Mouse (Mus musculus): Measurements from ENCODE around the gene Qrsl1. TPM values are rescaled to one million over a fixed set of nuclear protein-coding genes. Genes with fewer than 3 reads are reported as not detected.

Qrsl1 gene
- polyA plus RNA-seq, 1 experiment from 2014 or later = 6.3 TPM

DNA sequence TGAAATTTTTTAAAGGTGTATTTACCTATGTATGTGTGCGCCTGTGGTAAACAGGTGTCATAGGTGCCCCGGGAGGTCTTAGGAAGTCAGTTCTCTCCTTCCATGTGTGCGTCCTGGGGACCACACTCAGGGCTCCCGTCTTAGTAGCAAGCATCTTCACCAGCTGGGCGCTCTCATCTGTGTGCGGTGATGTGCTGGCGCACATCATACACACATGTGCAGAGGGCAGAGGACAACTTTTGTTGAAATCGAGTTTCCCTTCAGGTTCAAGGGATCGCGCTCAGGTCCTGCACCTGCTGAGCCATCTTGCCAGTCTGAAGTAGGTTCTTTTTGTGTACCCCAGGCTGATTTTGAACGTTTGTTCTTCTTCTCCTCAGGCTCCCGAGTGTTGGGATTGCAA, 14.6 kb upstream of the Qrsl1 start:
- Histone ChIP-seq H3K27ac (replicated peaks) (no peak overlapping the region), H3K9ac (no peak overlapping the region), H3K4me1 (replicated peaks) (0 out of 2 replicates have a peak, but pooled peaks cover 4% of the 10 kb centered on the region), H3K4me2 (no peak overlapping the region), H3K9me3 (replicated peaks) (no peaks in the 10 kb centered on the region), H3K4me3 (replicated peaks) (no peak overlapping the region), H3K36me3 (replicated peaks) (0 out of 2 replicates have a peak, but pooled peaks cover under 1% of the 10 kb centered on the region), H3K27me3 (no peaks in the 10 kb centered on the region)
- WGBS (ENCODE audit: insufficient replicate concordance) = 79% methylated on average over 12 of the region's 12 CpGs
- no peak for ATAC-seq (ENCODE audit: insufficient read depth)

- 0 out of 2 replicates have a peak, but pooled peaks cover 4% of the 10 kb centered on the region for H3K4me1 ChIP-seq (replicated peaks)
- ATAC-seq (ENCODE audit: insufficient read depth) = no peak
- 17% methylated on average over 3 of the region's 3 CpGs for WGBS (ENCODE audit: insufficient replicate concordance)
- H3K27me3 ChIP-seq = no peaks in the 10 kb centered on the region
- H3K27ac ChIP-seq (replicated peaks) = no peak overlapping the region
- H3K9me3 ChIP-seq (replicated peaks) = no peaks in the 10 kb centered on the region
- no peak overlapping the region for H3K4me3 ChIP-seq (replicated peaks)
- no peak overlapping the region for H3K9ac ChIP-seq
- peaks cover 6% of the 10 kb centered on the region; the same call in 1 of the 2 replicates for H3K36me3 ChIP-seq (replicated peaks)
- no peak overlapping the region for H3K4me2 ChIP-seq
Observed at GRCm38 (mm10) chr10:43912236-43912635, 10.7 kb upstream of the Qrsl1 start.

DNA sequence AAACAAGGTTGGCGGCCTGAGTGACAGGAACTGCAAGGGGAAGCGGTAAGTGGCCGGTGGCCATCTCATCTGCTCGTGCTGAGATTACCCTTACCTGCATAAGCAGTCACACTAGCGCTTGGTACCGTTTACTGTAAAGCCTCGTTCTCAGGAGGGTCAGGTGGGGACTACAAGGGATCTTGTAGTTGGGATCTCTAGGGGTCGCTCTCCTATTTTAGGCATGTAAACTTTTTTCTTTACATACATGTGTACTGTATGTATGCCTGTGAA, 9.3 kb upstream of the Qrsl1 start:
- Histone ChIP-seq H3K27ac (replicated peaks) (no peak overlapping the region), H3K4me2 (no peak overlapping the region), H3K4me3 (replicated peaks) (no peak overlapping the region), H3K27me3 (no peaks in the 10 kb centered on the region), H3K36me3 (replicated peaks) (peaks cover 6% of the 10 kb centered on the region; the same call in 1 of the 2 replicates), H3K4me1 (replicated peaks) (0 out of 2 replicates have a peak, but pooled peaks cover 4% of the 10 kb centered on the region), H3K9me3 (replicated peaks) (no peaks in the 10 kb centered on the region), H3K9ac (no peak overlapping the region)
- ATAC-seq (ENCODE audit: insufficient read depth) = no peak
- WGBS (ENCODE audit: insufficient replicate concordance) = 66% methylated on average over 8 of the region's 8 CpGs

DNA sequence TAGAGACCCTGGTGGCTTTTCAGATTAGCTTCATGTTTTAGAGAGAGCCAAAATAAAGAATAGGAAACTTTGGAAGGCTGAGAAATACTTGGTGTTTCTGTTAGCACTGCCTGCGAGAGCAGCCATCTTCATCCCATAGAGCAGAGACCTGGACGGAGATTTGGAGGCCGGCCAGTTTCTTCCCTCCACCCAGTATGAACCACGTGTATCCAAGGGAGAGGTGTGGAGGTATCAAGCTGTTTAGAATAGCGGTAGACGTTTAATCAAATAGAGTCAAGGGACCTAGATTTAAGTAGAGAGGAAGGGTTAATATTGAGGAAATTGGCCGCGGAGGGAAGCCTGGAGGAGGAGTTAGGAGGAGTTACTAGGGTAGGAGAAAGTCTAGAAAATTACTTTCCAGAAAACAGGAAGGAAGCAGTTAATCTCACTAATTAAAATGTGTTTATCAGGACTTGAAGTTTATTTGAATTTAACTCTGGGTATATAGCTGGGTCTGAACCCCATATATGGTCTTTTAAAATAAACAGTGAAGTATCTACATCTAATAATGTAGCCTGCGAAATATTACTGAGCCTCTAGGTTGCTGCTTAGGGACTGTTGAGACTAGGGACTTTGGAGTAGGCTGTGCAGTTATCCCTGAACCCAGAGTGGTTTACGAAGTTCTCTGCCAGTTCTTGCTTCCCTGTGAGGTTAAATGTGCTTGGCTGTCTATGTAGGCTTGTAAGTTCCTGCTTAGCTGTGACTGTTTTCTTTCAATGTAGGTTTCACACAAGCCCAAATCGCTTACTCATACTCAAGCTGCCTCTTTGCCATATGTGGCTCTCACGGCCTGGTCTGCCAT, 8.7 kb upstream of the Qrsl1 start:
- no peak for ATAC-seq (ENCODE audit: insufficient read depth)
- Histone ChIP-seq H3K4me2 (no peak overlapping the region), H3K27me3 (no peaks in the 10 kb centered on the region), H3K4me3 (replicated peaks) (no peak overlapping the region), H3K36me3 (replicated peaks) (peaks cover 6% of the 10 kb centered on the region; the same call in 1 of the 2 replicates), H3K9me3 (replicated peaks) (no peaks in the 10 kb centered on the region), H3K27ac (replicated peaks) (no peak overlapping the region), H3K9ac (no peak overlapping the region), H3K4me1 (replicated peaks) (0 out of 2 replicates have a peak, but pooled peaks cover 4% of the 10 kb centered on the region)
- 64% methylated on average over 12 of the region's 12 CpGs for WGBS (ENCODE audit: insufficient replicate concordance)

DNA sequence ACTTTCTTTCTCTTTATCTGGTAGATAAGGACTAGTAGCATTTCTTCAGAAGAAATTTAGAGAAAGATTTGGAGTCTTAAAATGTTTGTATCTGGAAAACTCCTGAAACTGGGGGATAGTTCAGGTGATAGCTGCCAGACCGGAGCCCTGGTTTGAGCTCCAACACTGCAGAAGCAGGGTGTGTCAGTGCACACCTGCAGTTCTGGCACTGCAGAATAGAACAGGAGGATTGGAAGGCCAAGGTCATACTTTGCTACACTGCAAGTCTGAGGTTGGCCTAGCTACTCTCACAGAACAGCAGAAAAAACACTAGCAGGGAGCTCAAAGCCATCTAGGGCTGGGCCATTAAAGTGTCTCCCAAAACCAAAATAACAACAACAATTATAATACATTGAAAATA, 3.0 kb upstream of the Qrsl1 start:
- H3K4me2 ChIP-seq = no peak overlapping the region
- no peak overlapping the region for H3K27ac ChIP-seq (replicated peaks)
- H3K27me3 ChIP-seq = no peaks in the 10 kb centered on the region
- no peak for ATAC-seq (ENCODE audit: insufficient read depth)
- H3K4me1 ChIP-seq (replicated peaks) = peaks cover 21% of the 10 kb centered on the region
- H3K36me3 ChIP-seq (replicated peaks) = no peaks in the 10 kb centered on the region
- 78% methylated on average over 1 of the region's 1 CpGs for WGBS (ENCODE audit: insufficient replicate concordance)
- H3K9ac ChIP-seq = no peak overlapping the region
- no peak overlapping the region for H3K4me3 ChIP-seq (replicated peaks)
- H3K9me3 ChIP-seq (replicated peaks) = no peaks in the 10 kb centered on the region

GRCm38 (mm10) chr10:43900883-43901570, 518 bp downstream of the Qrsl1 start:
- H3K4me1 ChIP-seq (replicated peaks) = peaks cover 26% of the 10 kb centered on the region
- H3K9ac ChIP-seq = peak overlapping the region; percentile 68
- WGBS (ENCODE audit: insufficient replicate concordance) = 4% methylated on average over 30 of the region's 30 CpGs
- H3K4me2 ChIP-seq = peak overlapping the region; percentile 83
- H3K9me3 ChIP-seq (replicated peaks) = no peaks in the 10 kb centered on the region
- peak; percentile 56 for ATAC-seq (ENCODE audit: insufficient read depth)
- no peaks in the 10 kb centered on the region for H3K27me3 ChIP-seq
- 0 out of 2 replicates have a peak overlapping the region, but pooled peaks have one; percentile 38 for H3K27ac ChIP-seq (replicated peaks)
- peak overlapping the region; percentile 93 for H3K4me3 ChIP-seq (replicated peaks)
- H3K36me3 ChIP-seq (replicated peaks) = no peaks in the 10 kb centered on the region

DNA sequence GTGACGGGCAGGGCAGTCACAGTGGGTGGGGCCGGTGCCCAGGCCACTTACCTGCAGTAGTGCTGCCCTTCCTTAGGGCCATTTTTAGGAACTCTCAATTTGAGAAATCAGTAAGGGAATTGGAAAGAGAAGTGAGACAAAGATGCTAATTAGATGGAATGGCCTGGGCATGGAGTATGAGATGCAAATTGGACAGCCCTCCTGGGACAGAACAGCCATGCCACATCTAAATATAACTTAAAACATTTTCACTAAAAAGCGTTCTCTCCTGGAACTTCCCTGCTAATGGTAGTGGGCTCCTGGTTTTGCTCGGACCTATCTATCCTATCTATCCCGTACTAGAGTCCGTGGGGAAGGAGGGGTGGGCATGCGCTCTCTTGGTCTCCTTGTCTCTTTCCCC, 3.3 kb downstream of the Qrsl1 start:
- Histone ChIP-seq H3K36me3 (replicated peaks) (peaks cover 5% of the 10 kb centered on the region; the same call in 1 of the 2 replicates), H3K27ac (replicated peaks) (no peak overlapping the region), H3K4me3 (replicated peaks) (no peak overlapping the region), H3K4me2 (no peak overlapping the region), H3K9ac (no peak overlapping the region), H3K4me1 (replicated peaks) (peaks cover 26% of the 10 kb centered on the region), H3K27me3 (no peaks in the 10 kb centered on the region), H3K9me3 (replicated peaks) (no peaks in the 10 kb centered on the region)
- 80% methylated on average over 7 of the region's 7 CpGs for WGBS (ENCODE audit: insufficient replicate concordance)
- no peak for ATAC-seq (ENCODE audit: insufficient read depth)

- ATAC-seq (ENCODE audit: insufficient read depth) = 0 out of 2 replicates have a peak, but pooled peaks have one; percentile 42
- Histone ChIP-seq H3K4me3 (replicated peaks) (no peak overlapping the region), H3K9ac (no peak overlapping the region), H3K27ac (replicated peaks) (no peak overlapping the region), H3K4me2 (no peak overlapping the region), H3K9me3 (replicated peaks) (no peaks in the 10 kb centered on the region), H3K36me3 (replicated peaks) (peaks cover 12% of the 10 kb centered on the region; the same call in 1 of the 2 replicates), H3K27me3 (no peaks in the 10 kb centered on the region), H3K4me1 (replicated peaks) (peaks cover 14% of the 10 kb centered on the region)
- WGBS (ENCODE audit: insufficient replicate concordance) = 76% methylated on average over 8 of the region's 8 CpGs
Observed at GRCm38 (mm10) chr10:43896065-43896464, 5.5 kb downstream of the Qrsl1 start.

GRCm38 (mm10) chr10:43892971-43893370, 8.6 kb downstream of the Qrsl1 start:
- no peaks in the 10 kb centered on the region for H3K9me3 ChIP-seq (replicated peaks)
- H3K27me3 ChIP-seq = no peaks in the 10 kb centered on the region
- no peak overlapping the region for H3K4me2 ChIP-seq
- no peak overlapping the region for H3K4me3 ChIP-seq (replicated peaks)
- peaks cover 5% of the 10 kb centered on the region for H3K4me1 ChIP-seq (replicated peaks)
- 85% methylated on average over 4 of the region's 4 CpGs for WGBS (ENCODE audit: insufficient replicate concordance)
- H3K36me3 ChIP-seq (replicated peaks) = peaks cover 12% of the 10 kb centered on the region; the same call in 1 of the 2 replicates
- ATAC-seq (ENCODE audit: insufficient read depth) = no peak
- no peak overlapping the region for H3K9ac ChIP-seq
- no peak overlapping the region for H3K27ac ChIP-seq (replicated peaks)

GRCm38 (mm10) chr10:43888976-43889375, 12.6 kb downstream of the Qrsl1 start:
- H3K4me3 ChIP-seq (replicated peaks) = no peak overlapping the region
- H3K4me1 ChIP-seq (replicated peaks) = no peaks in the 10 kb centered on the region
- no peaks in the 10 kb centered on the region for H3K9me3 ChIP-seq (replicated peaks)
- WGBS (ENCODE audit: insufficient replicate concordance) = 85% methylated on average over 16 of the region's 16 CpGs
- no peak overlapping the region for H3K27ac ChIP-seq (replicated peaks)
- no peaks in the 10 kb centered on the region for H3K27me3 ChIP-seq
- H3K9ac ChIP-seq = no peak overlapping the region
- peaks cover 14% of the 10 kb centered on the region; the same call in 1 of the 2 replicates for H3K36me3 ChIP-seq (replicated peaks)
- H3K4me2 ChIP-seq = no peak overlapping the region
- no peak for ATAC-seq (ENCODE audit: insufficient read depth)

DNA sequence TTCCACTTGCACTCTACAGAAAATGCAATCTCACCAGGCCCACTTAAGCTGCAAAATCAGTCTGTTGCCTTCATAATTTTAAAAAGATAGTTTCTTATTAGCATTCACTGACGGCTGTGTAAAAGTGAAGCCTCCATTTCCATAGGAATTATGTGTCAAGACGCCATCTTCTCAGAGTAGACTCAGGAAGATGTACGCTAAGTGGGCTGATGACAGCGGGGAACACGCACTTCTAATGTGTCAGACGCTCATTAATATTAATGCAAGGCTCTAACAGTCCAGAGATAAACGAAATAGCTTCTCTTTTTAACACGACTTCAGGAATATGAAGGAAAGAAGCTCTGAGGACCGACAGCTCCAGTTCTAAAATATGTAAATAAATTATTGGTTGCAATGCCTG, 13.9 kb downstream of the Qrsl1 start:
- Histone ChIP-seq H3K4me2 (no peak overlapping the region), H3K27ac (replicated peaks) (no peak overlapping the region), H3K36me3 (replicated peaks) (0 out of 2 replicates have a peak, but pooled peaks cover 6% of the 10 kb centered on the region), H3K9me3 (replicated peaks) (no peaks in the 10 kb centered on the region), H3K27me3 (no peaks in the 10 kb centered on the region), H3K9ac (no peak overlapping the region), H3K4me1 (replicated peaks) (no peaks in the 10 kb centered on the region), H3K4me3 (replicated peaks) (no peak overlapping the region)
- ATAC-seq (ENCODE audit: insufficient read depth) = no peak
- 75% methylated on average over 9 of the region's 9 CpGs for WGBS (ENCODE audit: insufficient replicate concordance)
